Mouse (Mus musculus) hematopoietic stem cell, adult 5-6 weeks (primary cell): ENCODE data around the gene Unc13c. TPM values are rescaled to one million over a fixed set of nuclear protein-coding genes. Genes with fewer than 3 reads are reported as not detected.

Source experiments
- ATAC-seq, 2 experiments: fragments of 125-278 bp in 1 of 2; replicated peaks in 1 of 2; 2 replicates each; pipeline ENCODE4 v1.8.0; 2016 to 2017; ENCODE audit warnings: inconsistent platforms in 2 of 2, mild to moderate bottlenecking in 2 of 2, moderate number of reproducible peaks in 2 of 2, low read depth in 1 of 2, moderate TSS enrichment in 1 of 2; ENCODE audit not compliant: low FRiP score in 2 of 2, poor library complexity in 2 of 2, severe bottlenecking in 2 of 2, insufficient read depth in 1 of 2, low TSS enrichment in 1 of 2
- total RNA-seq: library from RNA; stranded (forward); fragments of 172-1452, 232-1000 nt; gene quantifications from 2 replicates; pipeline ENCODE4 v1.2.3, GENCODE M21; 2017

Unc13c gene
- total RNA-seq, 1 experiment from 2014 or later = not detected

- ATAC-seq = no peak
Observed at GRCm38 (mm10) chr9:73697103-73697502, 271.7 kb downstream of the Unc13c start.

GRCm38 (mm10) chr9:73681580-73681979 is 287.2 kb downstream of the Unc13c start:
- ATAC-seq = no peak

GRCm38 (mm10) chr9:73680545-73681495 is 287.9 kb downstream of the Unc13c start:
- no peak for ATAC-seq

GRCm38 (mm10) chr9:73671656-73672212 is 297.0 kb downstream of the Unc13c start:
- ATAC-seq = no peak

GRCm38 (mm10) chr9:73670040-73670439 is 298.7 kb downstream of the Unc13c start:
- no peak for ATAC-seq

DNA sequence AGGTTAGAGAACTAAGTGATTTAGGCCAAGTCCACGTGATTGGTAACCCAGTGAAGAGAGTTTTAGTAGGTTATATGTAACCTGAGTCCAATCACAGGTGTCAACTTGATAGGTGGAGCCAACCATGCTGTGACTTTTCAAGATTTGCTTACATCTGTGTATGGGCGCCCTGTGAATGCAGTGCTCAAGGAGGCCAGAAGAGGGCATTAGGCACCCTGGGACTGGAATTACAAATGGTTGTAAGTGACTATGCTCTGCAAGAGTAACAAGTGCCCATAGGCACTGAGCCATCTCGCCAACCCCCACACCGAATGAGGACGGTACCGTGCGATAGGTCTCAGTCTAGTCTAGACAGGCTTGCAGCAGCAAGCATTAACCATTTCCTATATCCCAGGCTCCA is 305.9 kb downstream of the Unc13c start:
- no peak for ATAC-seq

GRCm38 (mm10) chr9:73649088-73649487 is 319.7 kb downstream of the Unc13c start:
- ATAC-seq = no peak

DNA sequence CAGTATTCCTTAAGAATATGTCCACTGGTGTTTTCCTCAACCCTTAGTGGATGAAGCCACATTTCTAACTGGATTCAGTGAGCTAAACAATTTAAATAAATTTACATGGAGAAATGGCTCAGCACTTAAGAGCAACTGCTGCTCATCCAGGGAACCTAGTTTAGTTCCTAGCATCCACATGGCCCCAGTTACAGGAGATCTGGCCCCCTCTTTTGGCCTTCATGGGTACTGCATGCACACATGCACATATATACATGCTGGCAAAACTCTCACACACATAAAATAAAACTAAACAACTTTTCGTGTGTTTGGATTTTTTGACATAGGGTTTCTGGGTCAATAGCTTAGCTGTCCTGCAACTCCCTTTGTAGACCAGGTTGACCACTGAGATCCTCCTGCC is 330.6 kb downstream of the Unc13c start:
- no peak for ATAC-seq

DNA sequence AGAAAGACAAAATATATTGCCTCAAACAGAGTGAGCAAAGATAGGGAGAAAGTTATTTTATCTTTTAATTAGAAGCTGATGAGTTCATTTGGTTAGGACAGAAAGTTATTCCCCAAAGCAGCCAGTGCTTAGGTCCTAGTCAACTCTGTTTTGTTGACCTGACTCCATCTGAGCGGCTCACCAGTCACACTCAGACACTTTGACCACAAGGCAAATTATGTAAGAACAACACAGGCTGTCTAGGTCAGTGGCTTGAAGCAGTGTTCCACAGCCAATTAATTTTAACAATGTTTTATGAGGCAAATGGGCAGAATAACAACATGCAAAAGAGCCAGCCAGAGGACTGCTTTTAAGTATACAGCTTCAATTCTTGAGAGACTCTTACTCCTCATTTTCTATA is 343.6 kb downstream of the Unc13c start:
- no peak for ATAC-seq

DNA sequence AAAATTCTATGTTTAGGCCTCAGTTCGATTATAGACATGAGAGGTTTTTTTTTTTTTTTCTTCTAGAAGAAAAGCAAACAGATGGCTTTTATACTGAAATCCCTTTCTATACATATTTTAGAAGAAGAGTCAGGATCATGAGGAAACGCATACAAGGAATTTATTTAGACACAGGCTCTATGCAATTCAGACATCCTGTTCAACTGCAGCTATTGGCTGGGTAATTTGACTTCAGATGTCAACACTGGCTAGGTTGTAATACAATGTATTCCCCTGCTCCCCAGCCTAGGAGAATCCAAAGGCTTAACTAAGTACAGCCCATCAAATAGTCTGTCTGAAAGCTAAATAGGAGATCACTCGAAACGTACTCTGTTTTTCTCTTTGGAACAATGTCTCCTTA is 355.9 kb downstream of the Unc13c start:
- ATAC-seq = no peak

- no peak for ATAC-seq
Observed at GRCm38 (mm10) chr9:73603921-73604320, 364.8 kb downstream of the Unc13c start.

- ATAC-seq = no peak
Observed at GRCm38 (mm10) chr9:73565558-73565957, 403.2 kb downstream of the Unc13c start.

- no peak for ATAC-seq
Observed at GRCm38 (mm10) chr9:73560037-73560436, 408.7 kb downstream of the Unc13c start.

GRCm38 (mm10) chr9:73557805-73558204 is 411.0 kb downstream of the Unc13c start:
- peak in 1 of 2 experiments; percentile 65; a peak in 2 of 4 replicates for ATAC-seq

- no peak for ATAC-seq
Observed at GRCm38 (mm10) chr9:73555354-73555753, 413.4 kb downstream of the Unc13c start.

DNA sequence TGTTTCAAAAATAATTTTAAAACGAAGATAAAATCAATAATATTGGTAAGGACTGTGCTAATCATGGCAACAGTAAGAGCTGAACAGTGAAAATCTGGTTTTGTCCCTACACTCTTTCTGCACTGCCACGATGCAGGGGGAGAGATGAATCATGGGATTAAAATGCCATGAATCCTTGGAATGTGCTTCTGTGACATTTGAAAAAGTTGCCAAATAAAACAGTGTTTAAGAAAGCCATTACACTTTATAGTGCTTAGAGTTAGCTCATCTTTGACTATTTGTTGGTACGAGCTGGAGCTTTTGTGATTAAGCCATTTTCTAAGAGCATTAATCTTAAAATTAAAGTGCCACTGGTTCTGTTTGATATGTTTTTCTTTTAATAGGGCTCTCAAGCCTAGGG is 496.2 kb downstream of the Unc13c start:
- ATAC-seq = no peak

DNA sequence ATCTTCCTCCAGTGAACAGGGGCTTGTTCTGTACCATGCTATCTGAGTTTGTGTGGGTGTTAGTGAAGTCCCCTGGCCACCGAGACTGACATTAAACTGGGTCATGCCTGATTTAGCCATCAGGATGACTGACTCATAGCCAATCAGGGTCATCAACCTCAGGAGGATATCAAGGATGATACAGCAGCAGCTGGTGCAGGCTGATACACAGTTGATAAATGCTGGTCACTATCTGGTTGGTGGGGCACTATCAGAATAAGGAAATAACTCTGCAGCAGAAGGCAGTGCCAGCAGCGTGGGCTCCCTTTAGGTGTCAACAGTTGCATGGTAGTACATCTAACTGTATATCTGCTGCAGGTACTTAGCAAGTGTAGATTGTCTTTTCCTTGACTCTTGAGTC is 506.7 kb downstream of the Unc13c start:
- no peak for ATAC-seq

GRCm38 (mm10) chr9:73450009-73450408 is 518.8 kb downstream of the Unc13c start:
- ATAC-seq = no peak

DNA sequence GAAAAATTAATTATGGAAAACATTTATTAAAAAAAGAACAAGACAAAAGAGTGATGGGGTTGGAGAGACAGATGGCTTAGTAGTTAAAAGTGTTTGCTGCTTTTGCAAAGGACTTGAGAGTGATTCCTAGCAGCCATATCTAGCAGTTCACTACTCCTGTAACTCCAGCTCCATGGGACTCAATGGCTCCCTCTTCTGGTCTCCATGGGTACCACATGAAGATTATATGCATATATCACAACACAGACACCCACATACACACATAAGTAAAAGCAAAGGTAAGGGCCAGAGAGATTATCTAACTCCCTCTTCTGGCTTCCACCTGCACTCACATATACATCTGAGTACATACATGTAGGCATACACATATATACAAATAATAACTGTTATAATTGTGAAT is 519.5 kb downstream of the Unc13c start:
- no peak for ATAC-seq
